Mouse (Mus musculus) intestine, embryonic 14.5 days (tissue): Measurements from ENCODE around the gene Col18a1. TPM values are rescaled to one million over a fixed set of nuclear protein-coding genes. Genes with fewer than 3 reads are reported as not detected.

ENCODE experiments used
- ATAC-seq: fragments of 200-750 bp; cut with Nextera tagmentation; replicated peaks from 2 replicates; pipeline ENCODE4 v1.8.0; 2017; ENCODE audit warnings: low read depth, moderate number of reproducible peaks, moderate TSS enrichment, moderate library complexity; ENCODE audit not compliant: low FRiP score, low TSS enrichment
- DNase-seq: peaks from one replicate; pipeline ENCODE4 v3.0.0-alpha.2; 2018; ENCODE audit warnings: low spot score
- H3K27ac ChIP-seq: fragments of 300-500 bp; sonication (generic); 2 replicates; pipeline ENCODE4 v1.5.1; 2014; ENCODE audit warnings: low read depth, mild to moderate bottlenecking, control low read depth
- H3K27me3 ChIP-seq: fragments of 300-500 bp; sonication (generic); replicated peaks from 2 replicates; pipeline ENCODE4 v1.6.1; 2014; ENCODE audit warnings: low read length, control low read depth; ENCODE audit not compliant: control insufficient read depth, insufficient read depth
- H3K36me3 ChIP-seq: fragments of 300-500 bp; sonication (generic); 2 replicates; pipeline ENCODE4 v1.6.1; 2014; ENCODE audit warnings: low read length, control low read depth; ENCODE audit not compliant: control insufficient read depth, insufficient read depth
- H3K4me1 ChIP-seq: fragments of 300-500 bp; sonication (generic); replicated peaks from 2 replicates; pipeline ENCODE4 v1.6.1; 2014; ENCODE audit warnings: low read length, control low read depth, mixed read lengths; ENCODE audit not compliant: control insufficient read depth, insufficient read depth
- H3K4me2 ChIP-seq: fragments of 300-500 bp; sonication (generic); 2 replicates; pipeline ENCODE4 v1.6.1; 2014; ENCODE audit warnings: low read length
- H3K4me3 ChIP-seq: fragments of 300-500 bp; sonication (generic); 2 replicates; pipeline ENCODE4 v1.5.1; 2014; ENCODE audit warnings: low read depth, low read length, control low read depth, mixed read lengths
- H3K9ac ChIP-seq: fragments of 300-500 bp; sonication (generic); 2 replicates; pipeline ENCODE4 v1.6.1; 2014; ENCODE audit warnings: mild to moderate bottlenecking, low read length
- H3K9me3 ChIP-seq: fragments of 300-500 bp; sonication (generic); 2 replicates; pipeline ENCODE4 v1.6.1; 2016; ENCODE audit warnings: low read length, control low read depth; ENCODE audit not compliant: control insufficient read depth
- WGBS: fragments of 180-500 bp; shearing (Covaris S2); extraction: QIAGEN DNeasy Blood & Tissue Kit; methylation state at CpG from one replicate; pipeline ENCODE4 v1.1.7; 2014; 5-methylcytosine and 5-hydroxymethylcytosine counted together
- polyA plus RNA-seq: library from polyadenylated mRNA; unstranded; fragments of >200 nt; fragmentation: Nextera tagmentation; extraction: Ambion mirVana; gene quantifications from 2 replicates; pipeline ENCODE4 v1.2.1, GENCODE M21; 2014

Col18a1 gene
- polyA plus RNA-seq, 1 experiment from 2014 or later, result 58.2 TPM

DNA sequence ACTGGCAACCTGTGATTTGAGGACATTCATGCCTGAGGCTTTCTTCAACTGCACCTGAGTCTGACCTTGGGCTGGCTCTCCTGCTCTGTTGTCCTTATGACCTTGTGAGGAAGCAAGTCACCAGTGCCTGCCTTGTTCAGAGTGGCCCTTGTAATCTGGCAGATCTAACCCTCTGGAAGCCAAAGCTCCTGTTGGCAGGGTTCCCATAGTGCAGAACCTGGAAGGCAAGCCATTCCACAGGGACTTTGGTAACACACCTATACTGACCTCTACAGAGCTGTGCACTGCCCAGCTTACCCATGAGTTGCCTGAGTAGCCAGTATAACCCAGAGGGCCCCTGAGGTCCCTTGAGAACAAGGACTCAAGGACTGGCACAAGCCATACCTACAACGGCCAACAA is 48.0 kb downstream of the Col18a1 start:
- ATAC-seq, result no peak
- no peak for DNase-seq
- Histone ChIP-seq H3K36me3 (no peaks in the 10 kb centered on the region), H3K9ac (no peak overlapping the region), H3K9me3 (no peaks in the 10 kb centered on the region), H3K27ac (no peak overlapping the region), H3K27me3 (no peaks in the 10 kb centered on the region), H3K4me2 (no peak overlapping the region), H3K4me3 (no peak overlapping the region), H3K4me1 (peaks cover 12% of the 10 kb centered on the region)
- 81% methylated on average over 1 of the region's 1 CpGs for WGBS

- Histone ChIP-seq H3K4me1 (peaks cover 14% of the 10 kb centered on the region), H3K4me3 (no peak overlapping the region), H3K9ac (no peak overlapping the region), H3K27me3 (no peaks in the 10 kb centered on the region), H3K4me2 (no peak overlapping the region), H3K36me3 (no peaks in the 10 kb centered on the region), H3K27ac (peak overlapping the region; percentile 33; the same call in 1 of the 2 replicates), H3K9me3 (no peaks in the 10 kb centered on the region)
- ATAC-seq, result 0 out of 2 replicates have a peak, but pooled peaks have one; percentile 29
- WGBS, result 35% methylated on average over 4 of the region's 4 CpGs
- peak; percentile 65 for DNase-seq
Measured at GRCm38 (mm10) chr10:77116537-77117455, 49.6 kb downstream of the Col18a1 start.

- H3K27me3 ChIP-seq, result no peaks in the 10 kb centered on the region
- WGBS, result 53% methylated on average over 19 of the region's 19 CpGs
- no peaks in the 10 kb centered on the region for H3K9me3 ChIP-seq
- H3K27ac ChIP-seq, result no peak overlapping the region
- H3K4me1 ChIP-seq, result peaks cover 23% of the 10 kb centered on the region
- H3K4me2 ChIP-seq, result peak overlapping the region; percentile 6; the same call in 1 of the 2 replicates
- H3K4me3 ChIP-seq, result no peak overlapping the region
- no peak for ATAC-seq
- H3K36me3 ChIP-seq, result no peaks in the 10 kb centered on the region
- H3K9ac ChIP-seq, result no peak overlapping the region
- DNase-seq, result no peak
Measured at GRCm38 (mm10) chr10:77113489-77114240, 52.7 kb downstream of the Col18a1 start.

GRCm38 (mm10) chr10:77111550-77112249 is 54.6 kb downstream of the Col18a1 start:
- no peaks in the 10 kb centered on the region for H3K9me3 ChIP-seq
- H3K4me2 ChIP-seq, result no peak overlapping the region
- H3K27ac ChIP-seq, result no peak overlapping the region
- H3K4me3 ChIP-seq, result no peak overlapping the region
- no peaks in the 10 kb centered on the region for H3K36me3 ChIP-seq
- peaks cover 19% of the 10 kb centered on the region for H3K4me1 ChIP-seq
- ATAC-seq (no peak), DNase-seq (no peak)
- 79% methylated on average over 4 of the region's 4 CpGs for WGBS
- H3K9ac ChIP-seq, result no peak overlapping the region
- H3K27me3 ChIP-seq, result no peaks in the 10 kb centered on the region

- H3K9me3 ChIP-seq, result no peaks in the 10 kb centered on the region
- no peak overlapping the region for H3K27ac ChIP-seq
- DNase-seq (no peak), ATAC-seq (no peak)
- no peak overlapping the region for H3K4me3 ChIP-seq
- 63% methylated on average over 7 of the region's 7 CpGs for WGBS
- no peak overlapping the region for H3K9ac ChIP-seq
- no peaks in the 10 kb centered on the region for H3K27me3 ChIP-seq
- peaks cover 17% of the 10 kb centered on the region for H3K4me1 ChIP-seq
- H3K4me2 ChIP-seq, result no peak overlapping the region
- H3K36me3 ChIP-seq, result no peaks in the 10 kb centered on the region
Measured at GRCm38 (mm10) chr10:77110843-77111242, 55.5 kb downstream of the Col18a1 start.

GRCm38 (mm10) chr10:77110010-77110409 is 56.3 kb downstream of the Col18a1 start:
- DNase-seq, result no peak
- H3K27ac ChIP-seq, result no peak overlapping the region
- H3K27me3 ChIP-seq, result no peaks in the 10 kb centered on the region
- no peak overlapping the region for H3K4me2 ChIP-seq
- no peak for ATAC-seq
- 87% methylated on average over 9 of the region's 9 CpGs for WGBS
- no peak overlapping the region for H3K4me3 ChIP-seq
- no peaks in the 10 kb centered on the region for H3K9me3 ChIP-seq
- no peak overlapping the region for H3K9ac ChIP-seq
- no peaks in the 10 kb centered on the region for H3K36me3 ChIP-seq
- H3K4me1 ChIP-seq, result peaks cover 17% of the 10 kb centered on the region

- ATAC-seq, result no peak
Measured at GRCm38 (mm10) chr10:77108106-77108505, 58.2 kb downstream of the Col18a1 start.

DNA sequence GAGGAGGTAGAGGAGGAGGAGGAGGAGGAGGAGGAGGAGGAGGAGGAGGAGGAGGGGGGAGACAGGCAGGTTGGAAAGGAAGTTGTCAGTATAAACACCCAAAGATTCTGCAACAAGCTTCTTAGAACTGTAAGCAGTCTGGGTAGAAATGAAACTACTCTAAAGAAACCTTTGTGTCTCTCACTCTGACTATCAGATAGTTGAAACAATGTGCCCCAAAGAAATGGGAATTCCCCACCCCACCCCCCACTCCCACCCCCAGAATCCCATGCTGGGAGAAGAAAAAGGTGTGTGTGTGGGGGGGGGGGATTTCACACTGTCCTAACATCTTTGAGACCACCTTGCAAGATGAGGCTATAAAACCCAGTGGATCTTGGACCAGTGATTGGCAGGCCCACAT is 62.0 kb downstream of the Col18a1 start:
- H3K27me3 ChIP-seq, result no peaks in the 10 kb centered on the region
- H3K9me3 ChIP-seq, result no peaks in the 10 kb centered on the region
- no peak overlapping the region for H3K27ac ChIP-seq
- H3K9ac ChIP-seq, result no peak overlapping the region
- ATAC-seq (no peak), DNase-seq (no peak)
- no peaks in the 10 kb centered on the region for H3K36me3 ChIP-seq
- no peak overlapping the region for H3K4me3 ChIP-seq
- 0 out of 2 replicates have a peak, but pooled peaks cover 2% of the 10 kb centered on the region for H3K4me1 ChIP-seq
- H3K4me2 ChIP-seq, result no peak overlapping the region

More at GRCm38 (mm10) chr10:77108106-77108505, 58.2 kb downstream of the Col18a1 start:
- H3K36me3 ChIP-seq, result no peaks in the 10 kb centered on the region
- H3K27ac ChIP-seq, result no peak overlapping the region
- H3K4me1 ChIP-seq, result peaks cover 12% of the 10 kb centered on the region
- H3K4me3 ChIP-seq, result no peak overlapping the region
- H3K4me2 ChIP-seq, result no peak overlapping the region
- no peaks in the 10 kb centered on the region for H3K27me3 ChIP-seq
- H3K9me3 ChIP-seq, result no peaks in the 10 kb centered on the region
- DNase-seq, result no peak
- H3K9ac ChIP-seq, result no peak overlapping the region
- WGBS, result 75% methylated on average over 4 of the region's 4 CpGs
